Mouse (Mus musculus) urinary bladder, postnatal 10 days (tissue): ENCODE measurements around the gene Large2.
A peak's percentile ranks its signal among the peaks of the same experiment; 100 is the strongest.

ENCODE experiments used
- DNase-seq: peaks from one replicate; pipeline ENCODE4 v3.0.0; 2022; ENCODE audit warnings: low spot score

The Large2 gene

GRCm38 (mm10) chr2:92371971-92372690 is 2.5 kb downstream of the Large2 start:
- DNase-seq = no peak

- peak; percentile 42 for DNase-seq
Observed at GRCm38 (mm10) chr2:92370821-92371805, 3.6 kb downstream of the Large2 start.

GRCm38 (mm10) chr2:92370375-92370774 is 4.3 kb downstream of the Large2 start:
- no peak for DNase-seq

- DNase-seq = no peak
Observed at GRCm38 (mm10) chr2:92367383-92368029, 7.2 kb downstream of the Large2 start.

DNA sequence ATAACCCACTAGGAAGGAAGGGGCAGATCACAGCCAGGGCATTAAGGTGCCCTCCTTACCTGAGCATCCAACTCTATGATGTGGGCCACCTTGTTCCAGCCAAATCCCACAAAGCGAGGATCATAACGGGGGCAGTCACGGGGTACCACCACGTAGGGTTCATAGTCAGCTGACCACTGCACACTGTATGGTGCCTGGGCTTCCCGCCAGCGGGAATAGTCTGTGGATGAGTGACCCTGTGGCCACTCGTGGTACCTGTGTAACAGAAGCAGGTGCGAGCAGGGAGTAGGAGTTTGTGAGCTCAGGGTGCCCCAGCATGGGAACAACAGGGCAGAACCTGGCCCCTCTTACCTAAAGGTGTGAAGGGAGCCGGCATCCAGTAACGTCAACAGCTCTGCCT is 9.1 kb downstream of the Large2 start:
- no peak for DNase-seq

- DNase-seq = no peak
Observed at GRCm38 (mm10) chr2:92364086-92364485, 10.6 kb downstream of the Large2 start.

DNA sequence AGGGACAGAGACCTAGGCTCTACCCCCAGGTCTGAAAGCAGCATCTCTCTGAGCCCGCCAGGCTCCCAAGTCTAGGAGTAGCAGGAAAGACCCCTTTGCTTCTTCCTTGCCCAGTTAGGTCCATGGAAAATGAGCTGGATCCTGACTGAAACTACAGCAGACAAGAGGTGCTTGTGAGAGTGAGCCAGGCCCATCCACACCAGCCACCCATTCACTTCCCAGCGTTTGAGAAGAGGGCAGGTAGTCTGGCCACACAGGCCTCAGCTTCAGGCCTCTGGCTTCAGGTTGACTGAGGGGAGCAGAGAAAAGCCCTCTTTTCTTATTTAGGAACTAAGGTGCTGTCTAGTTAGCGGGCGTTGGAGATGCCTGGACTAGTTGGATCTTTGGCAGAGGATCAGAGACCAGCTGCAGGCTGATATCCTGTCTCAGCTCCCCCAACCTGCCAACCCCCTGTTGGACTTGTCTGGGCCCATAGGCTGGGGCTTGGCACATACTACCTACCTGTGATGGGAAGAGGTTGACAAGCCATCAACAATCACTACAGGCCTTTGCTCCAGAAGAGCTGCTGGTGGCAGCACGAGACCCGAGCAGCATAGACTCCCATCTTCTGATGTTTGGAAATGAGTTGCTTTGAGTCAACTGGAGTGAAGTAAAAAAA is 12.0 kb downstream of the Large2 start:
- no peak for DNase-seq

- no peak for DNase-seq
Observed at GRCm38 (mm10) chr2:92361795-92362194, 12.9 kb downstream of the Large2 start.

GRCm38 (mm10) chr2:92360893-92361292 is 13.8 kb downstream of the Large2 start:
- DNase-seq = no peak

- DNase-seq = no peak
Observed at GRCm38 (mm10) chr2:92360186-92360823, 14.4 kb downstream of the Large2 start.

DNA sequence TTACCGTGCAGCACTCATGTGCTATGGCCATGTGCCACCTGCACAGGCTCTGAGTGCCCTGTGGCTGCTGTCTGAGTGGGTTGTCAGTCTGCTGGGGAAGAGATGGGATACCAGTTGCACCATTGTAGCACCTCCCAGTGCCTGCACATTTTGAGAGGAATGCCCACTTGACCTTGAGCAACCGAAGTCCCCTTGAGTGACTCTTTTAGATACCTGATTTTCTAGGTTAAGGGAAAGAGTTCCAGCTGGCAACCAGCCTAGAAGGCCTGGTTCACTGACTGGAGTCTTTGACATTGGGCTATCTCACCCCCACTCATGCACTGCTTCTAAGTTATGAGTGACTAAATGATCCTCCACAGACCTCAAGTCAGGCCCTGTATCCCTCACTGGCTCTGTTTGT is 15.4 kb downstream of the Large2 start:
- DNase-seq = no peak

DNA sequence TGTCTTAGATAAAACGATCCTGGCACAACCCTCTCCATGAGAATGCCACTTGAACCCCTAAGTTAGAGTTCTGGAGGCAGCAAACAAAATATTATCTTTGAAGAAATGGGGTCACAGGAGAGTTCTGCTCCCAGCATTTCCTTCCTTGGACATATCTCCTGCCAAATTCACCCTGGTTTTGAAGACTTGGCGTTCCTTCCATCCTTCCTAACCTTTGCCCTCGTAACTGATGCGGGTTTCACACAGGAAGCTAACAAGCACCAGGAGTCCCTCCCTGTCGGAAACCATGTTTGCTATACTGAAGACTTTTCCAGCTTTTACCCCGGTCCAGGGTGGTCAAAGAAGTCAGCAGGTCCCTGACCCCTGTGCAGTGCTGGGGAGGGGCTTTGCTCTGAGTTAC is 20.4 kb downstream of the Large2 start:
- no peak for DNase-seq

DNA sequence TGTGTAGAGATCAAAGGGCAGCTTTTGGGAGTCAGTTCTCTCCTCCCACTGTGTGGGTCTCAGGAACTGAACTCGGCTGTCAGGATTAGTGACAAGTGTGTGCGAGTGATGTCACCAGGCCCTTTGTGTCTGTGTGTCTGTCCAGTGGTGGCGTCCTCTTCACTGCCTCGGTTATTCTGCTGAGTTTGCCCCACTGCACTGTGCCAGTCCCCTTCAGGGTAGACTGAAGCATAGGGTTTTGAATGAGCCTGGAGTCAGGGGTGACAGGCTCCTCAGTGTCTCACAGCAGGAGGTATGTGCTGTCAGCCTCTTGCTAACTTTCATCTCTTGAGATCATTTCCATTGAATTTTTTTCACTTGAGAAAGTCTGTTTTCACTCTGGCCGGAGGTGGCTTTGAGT is 21.3 kb downstream of the Large2 start:
- DNase-seq = no peak

DNA sequence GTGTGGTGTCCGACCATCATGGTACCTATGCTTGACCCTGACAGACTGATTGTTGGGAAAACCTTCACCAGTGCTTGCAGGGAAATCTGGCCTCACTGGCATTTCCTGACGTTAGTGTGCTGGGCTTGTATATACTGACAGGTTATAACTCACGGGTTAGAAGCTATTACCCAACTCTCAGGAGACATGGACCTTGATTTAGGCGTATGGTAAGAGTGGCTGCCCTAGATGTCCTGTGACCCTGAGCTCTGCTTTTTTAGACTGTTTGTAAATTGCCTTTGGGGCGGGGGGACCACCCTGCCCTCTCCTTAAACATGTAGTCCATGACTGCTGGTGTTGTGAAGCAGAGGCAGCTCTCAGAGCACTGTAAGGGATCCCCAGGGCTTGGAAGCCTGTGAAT is 24.0 kb downstream of the Large2 start:
- no peak for DNase-seq

- no peak for DNase-seq
Observed at GRCm38 (mm10) chr2:92349589-92350425, 24.9 kb downstream of the Large2 start.

DNA sequence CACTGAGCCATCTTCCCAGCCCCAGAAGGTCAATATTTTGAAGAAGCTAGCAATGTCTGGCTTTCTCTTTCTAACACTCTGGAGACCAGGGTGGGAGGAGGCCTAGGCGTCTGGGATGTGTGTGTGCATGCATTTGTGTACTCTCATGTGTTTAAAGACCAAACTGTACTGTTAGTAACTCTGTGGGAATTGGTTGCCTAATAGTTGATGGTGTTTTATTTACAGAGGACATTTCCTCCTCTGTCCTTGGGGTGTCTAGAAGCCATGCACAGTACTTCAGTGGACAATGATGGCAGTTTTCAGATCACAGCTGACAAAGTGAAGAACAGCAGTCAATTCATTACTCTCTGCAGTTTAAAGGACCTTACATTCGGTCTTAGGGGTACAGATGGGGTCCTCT is 27.5 kb downstream of the Large2 start:
- DNase-seq = no peak

DNA sequence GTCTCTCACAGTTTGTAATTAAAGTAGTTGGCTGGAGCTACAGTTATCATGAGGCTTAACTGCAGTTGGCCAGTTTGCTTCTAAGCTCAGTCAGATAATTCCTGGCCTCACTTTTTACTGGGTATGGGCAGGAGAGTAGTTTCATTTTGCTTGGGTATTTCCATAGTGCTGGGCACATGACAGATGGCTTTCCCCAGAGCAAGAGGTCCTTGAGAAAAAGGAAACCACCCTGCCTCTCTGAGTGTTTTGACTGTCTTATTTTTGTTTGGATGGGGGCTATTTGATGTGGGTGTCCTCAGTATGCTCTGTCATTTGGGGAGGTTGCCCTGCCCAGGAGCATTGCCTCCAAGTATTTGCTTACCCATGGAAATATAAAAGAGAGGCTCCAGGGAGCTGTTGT is 32.3 kb downstream of the Large2 start:
- DNase-seq = no peak

- no peak for DNase-seq
Observed at GRCm38 (mm10) chr2:92331871-92332270, 42.8 kb downstream of the Large2 start.

DNA sequence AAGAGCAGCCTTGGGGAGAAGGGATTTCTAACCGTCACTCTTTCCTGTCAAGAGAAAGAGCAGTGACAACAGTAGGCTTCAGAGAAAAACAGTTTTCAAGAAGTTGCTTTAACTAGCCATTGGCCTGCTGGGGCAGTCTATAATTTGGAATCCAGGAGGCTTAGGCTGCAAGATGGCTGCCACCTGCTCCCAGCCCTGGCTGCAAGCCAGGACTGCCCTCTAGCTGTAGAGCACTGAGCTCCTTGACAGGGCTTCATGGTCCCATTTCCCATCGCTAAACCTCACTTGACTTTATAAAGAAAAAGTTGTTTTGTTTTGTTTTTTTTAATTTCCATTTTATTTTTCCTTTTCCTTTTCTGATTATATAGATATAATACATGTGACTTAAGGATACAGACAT is 43.3 kb downstream of the Large2 start:
- no peak for DNase-seq

DNA sequence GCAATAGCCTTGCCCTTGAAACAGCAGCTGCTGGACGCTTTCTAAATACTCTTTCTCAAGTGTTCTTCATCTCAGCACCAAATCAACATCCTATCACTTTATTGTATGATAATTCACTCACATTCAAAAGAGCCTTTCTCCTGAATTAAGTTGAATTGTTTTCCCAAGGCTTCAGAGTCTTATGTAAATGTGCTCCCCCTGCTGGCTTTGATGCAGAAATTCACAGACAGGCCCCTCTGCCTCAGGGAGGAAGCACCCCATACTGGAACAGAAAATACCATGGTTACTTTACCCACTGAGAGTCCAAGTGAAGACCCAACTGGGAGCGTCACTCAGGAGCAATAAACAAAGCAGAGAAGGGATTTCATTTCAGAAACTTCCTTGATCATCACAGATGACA is 43.8 kb downstream of the Large2 start:
- no peak for DNase-seq

- DNase-seq = no peak
Observed at GRCm38 (mm10) chr2:92328206-92328605, 46.5 kb downstream of the Large2 start.
